Mouse (Mus musculus) thymus, postnatal 10 days (tissue): ENCODE data around the gene Krt32.

Source experiments
- DNase-seq, 2 experiments: peaks; one replicate each; pipeline ENCODE4 v3.0.0; 2021; ENCODE audit warnings: low spot score in 2 of 2

The Krt32 gene

DNA sequence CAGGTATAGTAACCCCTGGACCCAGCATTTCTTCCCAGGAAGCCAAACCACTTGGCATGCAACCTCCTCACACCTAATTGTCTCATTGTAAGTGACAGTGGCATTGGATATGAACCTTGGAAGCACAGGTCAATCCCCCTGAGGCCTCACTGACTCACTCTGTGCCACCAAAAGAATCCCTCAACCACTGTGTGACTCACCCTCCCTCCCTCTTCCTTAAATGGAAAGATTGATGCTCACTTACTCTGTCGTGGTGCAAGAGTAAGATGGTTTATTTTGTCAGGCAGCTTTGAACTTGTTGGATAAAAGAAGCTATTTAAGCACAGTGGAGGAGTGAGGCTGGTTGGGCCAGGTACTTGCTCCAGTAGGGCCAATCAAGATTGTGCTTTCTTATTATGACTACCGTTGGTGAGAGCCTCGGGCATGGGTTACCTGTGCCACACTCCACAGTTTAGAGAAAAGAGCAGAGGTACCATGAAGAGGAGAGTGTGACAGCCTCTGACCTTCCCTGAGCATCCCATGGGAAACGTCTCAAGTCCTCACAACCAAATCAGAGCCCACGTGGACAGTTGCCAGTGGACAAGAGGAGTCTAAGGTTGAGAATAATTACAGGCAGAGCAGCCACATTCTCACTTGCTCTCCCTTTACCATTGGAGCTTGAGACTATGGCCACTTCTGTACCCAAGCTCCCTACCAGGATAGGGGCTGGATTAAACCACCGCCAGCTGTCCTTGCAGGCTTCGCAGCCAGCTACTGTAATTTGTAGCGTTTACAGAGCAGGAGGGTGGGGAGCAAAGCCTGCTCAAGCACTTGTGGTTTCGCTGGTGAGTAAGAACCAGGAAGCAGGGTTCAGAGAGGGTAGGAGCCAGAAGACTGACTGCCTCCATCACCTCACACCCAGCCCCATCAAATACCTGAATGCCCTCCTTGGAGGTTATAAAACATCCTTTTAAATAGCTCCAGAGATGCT, 32.1 kb downstream of the Krt32 start:
- no peak for DNase-seq

DNA sequence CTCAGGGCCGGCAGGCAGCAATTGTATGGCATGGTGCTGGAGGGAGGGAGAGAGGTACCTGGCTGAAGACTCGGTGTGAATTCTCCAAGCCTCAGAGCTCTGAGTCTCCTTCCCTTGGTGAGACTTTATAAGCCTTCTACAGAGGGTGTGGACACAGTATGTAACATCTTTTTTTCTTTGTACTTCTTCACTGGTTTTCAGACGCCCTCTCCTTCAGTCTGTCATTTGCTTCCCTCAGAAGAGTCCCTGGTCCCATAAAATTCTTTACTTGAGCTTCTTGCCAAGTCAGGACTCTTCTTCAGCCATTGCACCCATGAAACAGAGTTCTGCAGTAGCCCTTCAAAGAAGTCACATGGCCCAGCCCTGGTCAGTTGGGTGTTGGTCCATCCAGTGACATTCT, 37.6 kb downstream of the Krt32 start, which contains the start of gene Krt31:
Gene Krt31 (minus strand): TSS at position 101 of the 400 bp plus-strand sequence.
- no peak for DNase-seq

DNA sequence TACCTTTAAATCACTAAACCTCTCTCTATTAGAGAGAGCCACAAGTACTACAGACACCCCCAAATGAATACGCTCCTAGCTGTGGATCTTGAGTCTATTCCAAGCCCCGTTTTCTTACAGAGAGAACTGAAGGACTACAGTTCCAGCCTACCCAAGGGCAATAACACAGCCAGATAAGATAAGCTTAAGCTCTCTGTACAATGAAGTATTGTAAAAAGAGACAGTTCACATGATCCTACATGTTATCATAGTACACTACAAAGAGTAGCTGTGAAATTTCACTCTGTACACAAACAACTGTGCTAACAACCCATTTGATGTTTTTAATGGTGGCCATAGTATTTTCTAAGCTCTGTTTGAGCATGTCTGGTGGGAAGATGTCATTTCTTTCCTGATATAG, 40.8 kb downstream of the Krt32 start:
- no peak for DNase-seq

DNA sequence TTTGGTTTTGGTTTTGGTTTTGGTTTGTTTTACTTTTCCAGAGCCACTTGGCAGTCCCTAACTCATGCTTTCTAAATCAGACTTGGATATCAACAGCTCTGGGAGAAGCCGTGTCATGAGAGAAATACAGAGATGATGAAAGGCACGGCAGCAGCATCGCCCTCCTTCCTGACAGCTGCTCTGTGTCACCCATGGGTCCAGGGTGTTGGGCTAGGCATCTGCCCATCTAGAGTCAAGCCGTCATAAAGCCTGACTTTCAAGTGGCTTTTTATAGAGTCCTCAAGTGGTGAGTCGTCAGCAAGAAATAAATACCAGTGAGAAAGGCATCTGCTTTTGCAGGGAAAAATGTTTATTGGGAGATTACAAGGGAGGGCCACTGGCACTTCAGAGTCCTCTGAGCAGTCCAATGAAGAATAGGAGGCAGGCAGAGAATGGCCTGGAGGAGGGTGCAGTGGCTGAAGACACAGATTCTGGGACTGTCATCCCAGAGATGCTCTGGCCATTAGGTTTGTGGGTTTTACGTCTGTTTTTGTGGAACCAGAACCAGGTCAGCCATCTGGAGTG, 41.6 kb downstream of the Krt32 start:
- DNase-seq = no peak

DNA sequence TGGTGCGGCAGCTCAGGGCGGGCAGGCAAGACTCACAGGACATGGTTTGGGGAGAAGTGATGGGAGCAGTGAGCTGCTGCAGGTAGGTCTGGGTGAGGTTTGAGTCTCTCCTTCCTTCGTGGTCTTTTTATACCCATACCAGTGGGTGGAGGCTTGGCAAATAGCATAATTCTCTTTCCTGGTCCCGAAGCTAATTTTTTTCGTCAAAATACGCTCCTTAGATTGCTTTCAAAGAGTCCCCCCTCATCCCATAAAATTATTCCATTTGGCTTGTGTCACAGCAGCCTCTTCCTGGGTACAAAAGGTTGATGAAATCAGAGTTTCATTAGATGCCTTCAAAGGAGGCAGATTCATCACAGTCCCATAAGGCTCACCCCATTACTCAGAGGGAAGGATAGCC, 46.6 kb downstream of the Krt32 start, which contains the start of gene Krt34:
Gene Krt34 (minus strand): TSS at position 101 of the 400 bp plus-strand sequence.
- no peak for DNase-seq
